Mouse (Mus musculus): ENCODE data around the gene Cnot1. TPM values are rescaled to one million over a fixed set of nuclear protein-coding genes. Genes with fewer than 3 reads are reported as not detected.
A peak's percentile ranks its signal among the peaks of the same experiment; 100 is the strongest.
"Not testable (repeated sequence)": the region's sequence is repeated elsewhere in the genome, so short reads cannot be mapped to it uniquely, and the experiment has no call there.

Gene Cnot1
- polyA plus RNA-seq, 1 experiment from 2014 or later = 131 TPM

DNA sequence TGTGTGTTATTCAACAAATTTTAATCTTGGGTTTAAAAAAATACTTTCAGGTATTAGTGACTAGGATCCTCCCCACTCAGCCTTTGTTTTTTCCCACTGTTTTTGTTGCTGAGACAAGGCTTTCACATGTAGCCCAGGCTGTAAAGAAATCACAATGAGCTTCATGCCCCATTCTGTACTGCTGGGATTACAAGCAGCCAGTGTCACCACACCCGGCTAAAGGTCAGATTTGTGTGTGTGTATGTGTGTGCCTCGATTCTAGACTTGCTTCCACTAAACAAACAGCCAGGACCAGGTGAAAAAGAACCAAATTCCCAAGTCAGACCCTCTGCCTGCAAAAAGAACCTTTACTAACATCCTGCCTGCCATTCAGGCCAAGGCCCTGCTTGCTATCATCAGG, 1.8 kb downstream of the Cnot1 start:
- Histone ChIP-seq H3K9ac (peak overlapping the region; percentile 99), H3K4me2 (peak overlapping the region; percentile 93), H3K27ac (ENCODE audit: low read depth) (no peak overlapping the region), H3K27me3 (ENCODE audit: insufficient read depth, low read length) (no peaks in the 10 kb centered on the region), H3K4me1 (ENCODE audit: insufficient read depth) (peaks cover 6% of the 10 kb centered on the region; the same call in 1 of the 2 replicates), H3K9me3 (ENCODE audit: low read depth, low read length) (no peaks in the 10 kb centered on the region), H3K36me3 (ENCODE audit: insufficient read depth) (peaks cover 31% of the 10 kb centered on the region), H3K4me3 (ENCODE audit: low read depth, low read length) (peak overlapping the region; percentile 100)
- no peak for ATAC-seq (ENCODE audit: insufficient read depth)
- TF ChIP-seq CTCF (IDR thresholded peaks at IDR 0.05; ENCODE audit: low read depth) = no peak
- WGBS = 40% methylated on average over 2 of the region's 2 CpGs
- no peak for DNase-seq

DNA sequence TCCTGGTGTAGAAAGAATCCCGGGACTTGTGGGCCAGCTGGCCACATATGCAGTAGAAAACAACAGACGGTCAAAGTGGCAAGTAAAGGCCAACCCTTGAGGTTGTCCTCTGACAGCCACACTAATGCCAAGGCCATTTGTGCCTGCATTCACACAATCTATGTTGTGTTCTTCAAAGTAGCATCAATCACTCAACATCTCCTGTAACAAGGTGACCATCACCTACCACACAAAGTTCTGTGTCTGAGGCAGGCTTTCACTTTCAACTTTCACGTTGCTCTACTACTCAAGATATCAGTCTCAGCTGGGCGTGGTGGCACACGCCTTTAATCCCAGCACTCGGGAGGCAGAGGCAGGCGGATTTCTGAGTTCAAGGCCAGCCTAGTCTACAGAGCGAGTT, 5.0 kb downstream of the Cnot1 start:
- Histone ChIP-seq H3K4me1 (ENCODE audit: insufficient read depth) (peaks cover 6% of the 10 kb centered on the region; the same call in 1 of the 2 replicates), H3K4me2 (no peak overlapping the region), H3K27me3 (ENCODE audit: insufficient read depth, low read length) (no peaks in the 10 kb centered on the region), H3K9me3 (ENCODE audit: low read depth, low read length) (no peaks in the 10 kb centered on the region), H3K27ac (ENCODE audit: low read depth) (no peak overlapping the region), H3K36me3 (ENCODE audit: insufficient read depth) (peaks cover 44% of the 10 kb centered on the region), H3K9ac (no peak overlapping the region), H3K4me3 (ENCODE audit: low read depth, low read length) (no peak overlapping the region)
- no peak for ATAC-seq (ENCODE audit: insufficient read depth)
- TF ChIP-seq CTCF (IDR thresholded peaks at IDR 0.05; ENCODE audit: low read depth) = no peak
- 80% methylated on average over 8 of the region's 8 CpGs for WGBS
- no peak for DNase-seq

DNA sequence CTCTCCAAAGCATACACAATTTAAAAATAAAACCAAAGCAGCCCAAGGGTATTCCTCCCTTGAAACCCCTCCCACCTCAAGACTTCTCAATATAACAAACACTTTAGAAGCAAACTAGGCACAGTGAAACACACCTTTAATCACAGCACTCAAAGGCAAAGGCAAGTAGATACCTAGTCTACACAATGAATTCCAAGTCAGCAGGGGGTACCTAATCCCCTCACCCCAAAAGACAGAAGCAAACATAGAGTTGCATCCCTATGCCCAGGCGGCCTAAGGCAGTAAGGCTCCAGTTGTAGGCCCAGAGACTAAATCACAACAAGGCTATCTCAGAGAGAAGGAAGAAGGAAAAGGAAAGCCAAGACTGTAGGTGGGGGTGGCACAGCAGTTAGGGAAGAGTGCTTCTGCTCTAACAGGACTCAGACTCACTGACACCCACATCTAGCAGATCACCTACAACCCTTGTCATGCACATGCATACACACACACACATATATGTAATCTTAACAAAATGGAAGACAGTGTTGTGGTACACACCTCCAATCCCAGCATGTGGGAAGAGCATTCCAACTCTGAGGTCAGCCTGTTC, 5.7 kb downstream of the Cnot1 start:
- Histone ChIP-seq H3K27me3 (ENCODE audit: insufficient read depth, low read length) (no peaks in the 10 kb centered on the region), H3K36me3 (ENCODE audit: insufficient read depth) (peaks cover 44% of the 10 kb centered on the region), H3K4me2 (no peak overlapping the region), H3K9me3 (ENCODE audit: low read depth, low read length) (no peaks in the 10 kb centered on the region), H3K4me1 (ENCODE audit: insufficient read depth) (peaks cover 6% of the 10 kb centered on the region; the same call in 1 of the 2 replicates), H3K4me3 (ENCODE audit: low read depth, low read length) (no peak overlapping the region), H3K27ac (ENCODE audit: low read depth) (no peak overlapping the region), H3K9ac (no peak overlapping the region)
- ATAC-seq (ENCODE audit: insufficient read depth) = no peak
- DNase-seq = no peak
- no peak for TF ChIP-seq CTCF (IDR thresholded peaks at IDR 0.05; ENCODE audit: low read depth)
- WGBS = 84% methylated on average over 1 of the region's 1 CpGs

DNA sequence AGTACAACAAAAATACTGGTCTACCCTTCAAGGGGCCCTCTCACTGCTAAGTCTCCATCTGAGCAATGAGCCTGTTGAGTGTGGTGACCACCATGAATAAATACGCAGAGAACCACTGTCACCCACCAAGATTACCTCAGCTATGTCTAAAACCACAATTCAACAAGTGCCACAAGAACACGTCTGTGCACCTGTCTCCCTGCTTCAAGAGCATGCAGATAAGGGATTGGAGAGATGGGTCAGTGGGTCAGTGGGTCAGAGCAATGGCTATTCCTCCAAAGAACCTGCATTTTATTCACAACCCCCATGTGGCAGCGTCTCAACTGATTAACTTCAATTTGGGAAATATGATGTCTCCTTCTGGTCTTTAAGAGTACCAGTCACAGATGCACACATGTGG, 6.9 kb downstream of the Cnot1 start:
- no peak for TF ChIP-seq CTCF (IDR thresholded peaks at IDR 0.05; ENCODE audit: low read depth)
- DNase-seq = no peak
- H3K4me2 ChIP-seq = no peak overlapping the region
- H3K9me3 ChIP-seq (ENCODE audit: low read depth, low read length) = no peaks in the 10 kb centered on the region
- H3K27me3 ChIP-seq (ENCODE audit: insufficient read depth, low read length) = no peaks in the 10 kb centered on the region
- no peak overlapping the region for H3K4me3 ChIP-seq (ENCODE audit: low read depth, low read length)
- H3K27ac ChIP-seq (ENCODE audit: low read depth) = no peak overlapping the region
- H3K4me1 ChIP-seq (ENCODE audit: insufficient read depth) = peaks cover 2% of the 10 kb centered on the region; the same call in 1 of the 2 replicates
- no peak overlapping the region for H3K9ac ChIP-seq
- WGBS = 69% methylated on average over 3 of the region's 3 CpGs
- no peak for ATAC-seq (ENCODE audit: insufficient read depth)
- peaks cover 44% of the 10 kb centered on the region for H3K36me3 ChIP-seq (ENCODE audit: insufficient read depth)

DNA sequence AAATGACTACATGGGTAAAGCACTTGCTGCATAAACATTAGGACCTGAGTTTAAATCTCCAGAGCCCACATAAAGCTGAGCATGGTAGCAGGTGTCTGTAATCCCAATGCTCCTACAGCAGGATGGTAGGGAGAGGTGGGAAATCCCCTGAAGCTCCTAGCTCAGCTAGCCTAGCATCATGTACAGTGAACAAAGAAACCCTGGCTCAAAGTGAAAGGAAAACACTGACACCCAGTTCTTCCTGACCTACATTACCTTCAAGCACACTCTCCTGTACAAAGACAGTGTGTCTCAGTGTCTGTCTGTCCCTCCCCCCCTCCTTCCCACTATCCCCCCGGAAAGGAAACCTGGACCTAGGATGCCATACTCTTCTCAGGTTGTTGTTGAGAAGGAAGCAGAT, 7.4 kb downstream of the Cnot1 start:
- Histone ChIP-seq H3K4me2 (no peak overlapping the region), H3K36me3 (ENCODE audit: insufficient read depth) (peaks cover 41% of the 10 kb centered on the region), H3K4me1 (ENCODE audit: insufficient read depth) (no peaks in the 10 kb centered on the region), H3K4me3 (ENCODE audit: low read depth, low read length) (no peak overlapping the region), H3K27me3 (ENCODE audit: insufficient read depth, low read length) (no peaks in the 10 kb centered on the region), H3K9me3 (ENCODE audit: low read depth, low read length) (no peaks in the 10 kb centered on the region), H3K9ac (no peak overlapping the region), H3K27ac (ENCODE audit: low read depth) (no peak overlapping the region)
- TF ChIP-seq CTCF (IDR thresholded peaks at IDR 0.05; ENCODE audit: low read depth) = no peak
- DNase-seq = no peak
- WGBS = 81% methylated on average over 1 of the region's 1 CpGs
- ATAC-seq (ENCODE audit: insufficient read depth) = no peak

DNA sequence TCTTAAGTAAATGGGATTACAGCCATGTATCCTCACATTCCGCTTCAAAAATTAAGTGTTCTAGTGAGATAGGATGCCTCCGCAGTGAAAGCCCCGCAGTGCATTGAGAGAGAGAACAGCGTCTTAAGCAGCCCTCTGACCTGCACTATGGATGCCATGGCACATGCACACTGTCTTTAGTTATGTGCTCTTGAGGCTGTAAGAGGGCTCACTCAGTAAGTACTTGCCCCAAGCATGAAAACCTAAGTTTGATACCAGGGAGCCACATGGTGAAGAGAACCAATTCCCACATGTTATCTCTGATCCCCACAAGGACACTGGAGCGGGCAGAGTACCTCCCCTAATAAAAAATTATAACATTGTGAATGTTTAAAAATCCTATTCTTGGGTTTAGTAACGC, 8.1 kb downstream of the Cnot1 start:
- Histone ChIP-seq H3K9ac (no peak overlapping the region), H3K4me3 (ENCODE audit: low read depth, low read length) (no peak overlapping the region), H3K27me3 (ENCODE audit: insufficient read depth, low read length) (no peaks in the 10 kb centered on the region), H3K4me2 (no peak overlapping the region), H3K27ac (ENCODE audit: low read depth) (no peak overlapping the region), H3K9me3 (ENCODE audit: low read depth, low read length) (no peaks in the 10 kb centered on the region), H3K4me1 (ENCODE audit: insufficient read depth) (no peaks in the 10 kb centered on the region), H3K36me3 (ENCODE audit: insufficient read depth) (peaks cover 36% of the 10 kb centered on the region)
- DNase-seq (no peak), ATAC-seq (ENCODE audit: insufficient read depth) (no peak)
- WGBS = 94% methylated on average over 6 of the region's 6 CpGs
- TF ChIP-seq CTCF (IDR thresholded peaks at IDR 0.05; ENCODE audit: low read depth) = no peak

DNA sequence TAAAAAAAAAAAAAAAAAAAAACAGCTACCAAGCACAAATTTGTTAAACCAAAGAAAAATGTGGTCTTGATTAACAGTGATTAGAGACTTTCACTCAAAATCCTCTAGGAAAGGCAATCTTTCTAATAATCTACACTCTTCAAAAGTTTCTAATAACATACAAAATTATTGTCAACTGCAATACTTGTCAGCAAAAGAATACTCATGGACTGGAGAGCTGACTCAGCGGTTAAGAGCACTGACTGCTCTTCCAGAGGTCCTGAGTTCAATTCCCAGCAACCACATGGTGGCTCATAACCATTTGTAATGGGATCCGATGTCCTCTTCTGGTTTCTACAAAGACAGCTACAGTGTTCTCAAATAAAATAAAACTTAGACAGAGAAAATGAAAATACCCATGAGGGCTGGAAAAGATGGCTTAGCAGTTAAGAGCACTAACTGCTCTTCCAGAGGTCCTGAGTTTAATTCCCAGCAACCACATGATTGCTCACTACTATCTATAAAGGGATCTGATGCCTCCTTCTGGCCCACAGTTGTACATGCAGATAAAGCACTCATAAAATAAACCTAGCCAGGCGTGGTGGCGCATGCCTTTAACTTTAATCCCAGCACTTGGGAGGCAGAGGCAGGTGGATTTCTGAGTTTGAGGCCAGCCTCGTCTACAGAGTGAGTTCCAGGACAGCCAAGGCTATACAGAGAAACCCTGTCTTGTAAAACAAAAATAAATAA, 11.8 kb downstream of the Cnot1 start:
- H3K4me2 ChIP-seq; H3K9me3 ChIP-seq (ENCODE audit: low read depth, low read length); H3K4me3 ChIP-seq (ENCODE audit: low read depth, low read length); DNase-seq; H3K4me1 ChIP-seq (ENCODE audit: insufficient read depth); H3K27me3 ChIP-seq (ENCODE audit: insufficient read depth, low read length); ATAC-seq (ENCODE audit: insufficient read depth); H3K27ac ChIP-seq (ENCODE audit: low read depth); H3K9ac ChIP-seq: not testable (repeated sequence)
- WGBS = 88% methylated on average over 5 of the region's 5 CpGs
- peaks cover 23% of the 10 kb centered on the region for H3K36me3 ChIP-seq (ENCODE audit: insufficient read depth)
